ENCODE assay signal across 8 mouse cellular contexts in genomic region chr5:115133358-115134066, GRCm38 (mm10). TPM values are rescaled to one million over a fixed set of nuclear protein-coding genes. Genes with fewer than 3 reads are reported as not detected.
DNase-seq lines count a peak whose midpoint lies in the region; ATAC-seq and TF ChIP-seq lines count a peak whose summit lies in the region.

No protein-coding gene starts in this region.

- no peak overlapping the region for H3K27ac ChIP-seq in heart, embryonic 12.5 days (ENCODE audit: poor library complexity, severe bottlenecking)
- no peak overlapping the region for H3K27ac ChIP-seq in MEL (ENCODE audit: control insufficient read depth, low read depth, low read length)
- no peak overlapping the region for H3K27ac ChIP-seq in hindbrain, embryonic 13.5 days
- no peak overlapping the region for H3K27ac ChIP-seq in midbrain, embryonic 13.5 days

- no peak for TF ChIP-seq EP300 in MEL (IDR thresholded peaks at IDR 0.05; ENCODE audit: low read depth in 1 of 2, low read length in 2 of 2)

- peak overlapping the region; percentile 88 for H3K9ac ChIP-seq in heart, embryonic 12.5 days
- H3K9ac ChIP-seq in MEL (ENCODE audit: control insufficient read depth, low read depth, low read length, poor library complexity, severe bottlenecking) = peak overlapping the region; percentile 94
- peak overlapping the region; percentile 92 for H3K9ac ChIP-seq in hindbrain, embryonic 13.5 days
- H3K9ac ChIP-seq in midbrain, embryonic 13.5 days (replicated peaks) = peak overlapping the region; percentile 92

- WGBS in heart, embryonic 12.5 days = 58% methylated on average over 6 of the region's 6 CpGs
- WGBS in hindbrain, embryonic 13.5 days = 60% methylated on average over 6 of the region's 6 CpGs
- WGBS in midbrain, embryonic 13.5 days = 63% methylated on average over 6 of the region's 6 CpGs

- H3K4me2 ChIP-seq in heart, embryonic 12.5 days = peak overlapping the region; percentile 97
- peak overlapping the region; percentile 87 for H3K4me2 ChIP-seq in hindbrain, embryonic 13.5 days
- H3K4me2 ChIP-seq in midbrain, embryonic 13.5 days (replicated peaks) = peak overlapping the region; percentile 75

- TF ChIP-seq RAD21 in MEL (IDR thresholded peaks at IDR 0.05; ENCODE audit: low read depth, low read length) = no peak

- no peaks in the 10 kb centered on the region for H3K27me3 ChIP-seq in heart, embryonic 12.5 days (replicated peaks)
- H3K27me3 ChIP-seq in MEL (ENCODE audit: control insufficient read depth in 1 of 2, insufficient read depth in 2 of 2, low read length in 2 of 2) = no peaks in the 10 kb centered on the region
- no peaks in the 10 kb centered on the region for H3K27me3 ChIP-seq in hindbrain, embryonic 13.5 days
- no peaks in the 10 kb centered on the region for H3K27me3 ChIP-seq in midbrain, embryonic 13.5 days

- ATAC-seq in heart, embryonic 12.5 days (ENCODE audit: insufficient number of reproducible peaks, low FRiP score) = no peak
- no peak for ATAC-seq in hindbrain, embryonic 13.5 days (ENCODE audit: low FRiP score)
- ATAC-seq in midbrain, embryonic 13.5 days = no peak

- peak overlapping the region; percentile 90 for H3K4me3 ChIP-seq in heart, embryonic 12.5 days
- peak overlapping the region; percentile 81 to 94 for H3K4me3 ChIP-seq in MEL (ENCODE audit: control insufficient read depth in 1 of 2, insufficient read depth in 1 of 2, low read depth in 2 of 2, low read length in 2 of 2)
- peak overlapping the region; percentile 89 for H3K4me3 ChIP-seq in hindbrain, embryonic 13.5 days
- H3K4me3 ChIP-seq in midbrain, embryonic 13.5 days (replicated peaks) = peak overlapping the region; percentile 88

- H3K4me1 ChIP-seq in heart, embryonic 12.5 days (replicated peaks) = peaks cover 14% of the 10 kb centered on the region
- H3K4me1 ChIP-seq in MEL (ENCODE audit: control insufficient read depth in 1 of 2, insufficient read depth in 2 of 2, low read length in 2 of 2) = peaks cover 0 to 7% of the 10 kb centered on the region in 2 experiments
- H3K4me1 ChIP-seq in hindbrain, embryonic 13.5 days (replicated peaks) = peaks cover 33% of the 10 kb centered on the region
- H3K4me1 ChIP-seq in midbrain, embryonic 13.5 days (replicated peaks) = peaks cover 20% of the 10 kb centered on the region

- no peak for TF ChIP-seq CTCF in MEL (IDR thresholded peaks at IDR 0.05 in 2 of 3, conservative IDR thresholded peaks at IDR 0.05 in 1 of 3; ENCODE audit: control insufficient read depth in 1 of 3, insufficient read depth in 1 of 3, low read depth in 2 of 3, low read length in 3 of 3, poor library complexity in 1 of 3, severe bottlenecking in 1 of 3)

- H3K36me3 ChIP-seq in heart, embryonic 12.5 days = peaks cover 13% of the 10 kb centered on the region
- H3K36me3 ChIP-seq in MEL (ENCODE audit: control insufficient read depth in 1 of 2, insufficient read depth in 2 of 2, low read length in 2 of 2) = peaks cover 2% of the 10 kb centered on the region in 2 experiments; a peak in 3 of 4 replicates
- peaks cover 18% of the 10 kb centered on the region for H3K36me3 ChIP-seq in hindbrain, embryonic 13.5 days
- H3K36me3 ChIP-seq in midbrain, embryonic 13.5 days = peaks cover 21% of the 10 kb centered on the region

- TF ChIP-seq POLR2A in MEL (IDR thresholded peaks at IDR 0.05; ENCODE audit: control insufficient read depth in 1 of 2, insufficient read depth in 1 of 2, low read depth in 1 of 2, low read length in 2 of 2, poor library complexity in 1 of 2) = no peak

- intact Hi-C loops in heart, postnatal 25 days (cut with DNase I) = loop anchor here (5.0 kb wide), 1 partner anchor 214 kb away; the partner anchor contains the start of gene Cox6a1

- peaks cover 9% of the 10 kb centered on the region for H3K79me2 ChIP-seq in MEL (ENCODE audit: control insufficient read depth, insufficient read depth, low read length, poor library complexity)

- no peaks in the 10 kb centered on the region for H3K9me3 ChIP-seq in heart, embryonic 12.5 days (replicated peaks)
- H3K9me3 ChIP-seq in MEL (replicated peaks; ENCODE audit: insufficient read depth, low read length) = no peaks in the 10 kb centered on the region
- no peaks in the 10 kb centered on the region for H3K9me3 ChIP-seq in hindbrain, embryonic 13.5 days
- H3K9me3 ChIP-seq in midbrain, embryonic 13.5 days = no peaks in the 10 kb centered on the region

- DNase-seq in heart, postnatal 25 days (ENCODE audit: low spot score) = no peak
- DNase-seq in MEL (ENCODE audit: low read depth, low spot score) = no peak
- no peak for DNase-seq in layer of hippocampus, adult 9-10 months (ENCODE audit: low spot score)
- DNase-seq in spleen, adult 12 weeks (ENCODE audit: low spot score) = no peak
- DNase-seq in testis, postnatal 10 days (ENCODE audit: low spot score) = no peak

TF ChIP-seq in MEL, 35 proteins besides CTCF, POLR2A, EP300 and RAD21:
- TF ChIP-seq ELF1 (IDR thresholded peaks at IDR 0.05; ENCODE audit: low read depth, low read length) = no peak
- TF ChIP-seq TAL1 (IDR thresholded peaks at IDR 0.05; ENCODE audit: low read length) = no peak
- no peak for TF ChIP-seq TBP (IDR thresholded peaks at IDR 0.05; ENCODE audit: low read depth, low read length)
- TF ChIP-seq GATA1 (IDR thresholded peaks at IDR 0.05; ENCODE audit: low read depth, low read length) = no peak

RNA-seq across cellular contexts. Expression of gene Unc119b, which starts 1.3 kb away (rescaled TPM):
- polyA plus RNA-seq in heart, embryonic 12.5 days (2016; fragmentation: Nextera tagmentation; extraction: Ambion mirVana) = 22.8 and 23.2 TPM in 2 replicates
- total RNA-seq in heart, postnatal 25 days (2021) = 10 to 100 TPM; 18.9 to 21.9 TPM
- 15.8 and 18.6 TPM in 2 replicates for total RNA-seq in MEL (2012; rRNA removed)
- 10 to 100 TPM in 1 of 2 experiments, not detected in 1; 25.7 TPM for polyA plus RNA-seq in MEL (2012; ENCODE audit: insufficient read depth in 1 of 2, insufficient read length in 2 of 2, low read depth in 1 of 2, low replicate concordance in 2 of 2, missing spikeins in 1 of 2)
- polyA plus RNA-seq in hindbrain, embryonic 13.5 days (2015; fragmentation: Nextera tagmentation; extraction: Ambion mirVana) = 36.7 and 38.0 TPM in 2 replicates
- 37.4 and 43.4 TPM in 2 replicates for polyA plus RNA-seq in midbrain, embryonic 13.5 days (2015; fragmentation: Nextera tagmentation; extraction: Ambion mirVana)

RNA-seq across cellular contexts. Expression of gene Acads, which starts 14.4 kb away (rescaled TPM):
- polyA plus RNA-seq in heart, embryonic 12.5 days (2016; fragmentation: Nextera tagmentation; extraction: Ambion mirVana) = 114 and 123 TPM in 2 replicates
- 100 to 1,000 TPM; 189 to 199 TPM for total RNA-seq in heart, postnatal 25 days (2021)
- 31.9 and 35.0 TPM in 2 replicates for total RNA-seq in MEL (2012; rRNA removed)
- polyA plus RNA-seq in MEL (2012; ENCODE audit: insufficient read depth in 1 of 2, insufficient read length in 2 of 2, low read depth in 1 of 2, low replicate concordance in 2 of 2, missing spikeins in 1 of 2) = 10 to 100 TPM in 1 of 2 experiments, not detected in 1; 56.5 TPM
- 24.4 and 25.2 TPM in 2 replicates for polyA plus RNA-seq in hindbrain, embryonic 13.5 days (2015; fragmentation: Nextera tagmentation; extraction: Ambion mirVana)
- polyA plus RNA-seq in midbrain, embryonic 13.5 days (2015; fragmentation: Nextera tagmentation; extraction: Ambion mirVana) = 21.0 and 25.1 TPM in 2 replicates

RNA-seq across cellular contexts. Expression of gene Mlec, which starts 24.5 kb away (rescaled TPM):
- 103 and 105 TPM in 2 replicates for polyA plus RNA-seq in heart, embryonic 12.5 days (2016; fragmentation: Nextera tagmentation; extraction: Ambion mirVana)
- total RNA-seq in heart, postnatal 25 days (2021) = 10 to 100 TPM; 74.6 to 75.8 TPM
- 146 and 167 TPM in 2 replicates for total RNA-seq in MEL (2012; rRNA removed)
- 100 to 1,000 TPM in 1 of 2 experiments, not detected in 1; 156 TPM for polyA plus RNA-seq in MEL (2012; ENCODE audit: insufficient read depth in 1 of 2, insufficient read length in 2 of 2, low read depth in 1 of 2, low replicate concordance in 2 of 2, missing spikeins in 1 of 2)
- 22.3 and 27.2 TPM in 2 replicates for polyA plus RNA-seq in hindbrain, embryonic 13.5 days (2015; fragmentation: Nextera tagmentation; extraction: Ambion mirVana)
- polyA plus RNA-seq in midbrain, embryonic 13.5 days (2015; fragmentation: Nextera tagmentation; extraction: Ambion mirVana) = 21.1 and 25.3 TPM in 2 replicates

RNA-seq across cellular contexts. Expression of gene Gm10401, which starts 35.4 kb away (rescaled TPM):
- 14.1 and 15.7 TPM in 2 replicates for polyA plus RNA-seq in heart, embryonic 12.5 days (2016; fragmentation: Nextera tagmentation; extraction: Ambion mirVana)
- not detected for total RNA-seq in heart, postnatal 25 days (2021)
- total RNA-seq in MEL (2012; rRNA removed) = 3.5 and 4.6 TPM in 2 replicates
- polyA plus RNA-seq in MEL (2012; ENCODE audit: insufficient read depth in 1 of 2, insufficient read length in 2 of 2, low read depth in 1 of 2, low replicate concordance in 2 of 2, missing spikeins in 1 of 2) = under 1 TPM in 1 of 2 experiments, not detected in 1; 0.56 TPM
- polyA plus RNA-seq in hindbrain, embryonic 13.5 days (2015; fragmentation: Nextera tagmentation; extraction: Ambion mirVana) = 42.7 and 44.4 TPM in 2 replicates
- polyA plus RNA-seq in midbrain, embryonic 13.5 days (2015; fragmentation: Nextera tagmentation; extraction: Ambion mirVana) = 39.0 and 41.9 TPM in 2 replicates
